Mouse (Mus musculus) ES-E14 (cell line): ENCODE measurements at regions not wholly inside any gene's neighbourhood (a gene's known extent, or its start where the extent isn't known, plus 50 kb on each side); places are given as distances from the start of the nearest gene placed in this dataset.

ENCODE experiments used
- CHD2 ChIP-seq: IDR thresholded peaks from 2 replicates; pipeline ENCODE4 v1.6.1; 2014; ENCODE audit warnings: mild to moderate bottlenecking, low read depth, low read length, inconsistent platforms
- HCFC1 ChIP-seq: IDR thresholded peaks from 2 replicates; pipeline ENCODE4 v1.6.1; 2012; ENCODE audit warnings: low read length, inconsistent platforms, borderline replicate concordance; ENCODE audit not compliant: insufficient read depth
- MAFK ChIP-seq: IDR thresholded peaks from 2 replicates; pipeline ENCODE4 v1.6.1; 2014; ENCODE audit warnings: mild to moderate bottlenecking, low read depth, low read length, inconsistent platforms; ENCODE audit not compliant: insufficient read depth
- ZC3H11A ChIP-seq: IDR thresholded peaks from 2 replicates; pipeline ENCODE4 v1.6.1; 2012; ENCODE audit warnings: low read depth, mild to moderate bottlenecking, inconsistent platforms, low read length, borderline replicate concordance
- ZNF384 ChIP-seq: IDR thresholded peaks from 2 replicates; pipeline ENCODE4 v1.6.1; 2012; ENCODE audit warnings: low read depth, low read length, inconsistent platforms

GRCm38 (mm10) chr9:41741500-41741899 is 382.6 kb downstream of the Sorl1 start:
- no peak for TF ChIP-seq CHD2
- no peak for TF ChIP-seq ZC3H11A
- TF ChIP-seq ZNF384: no peak
- no peak for TF ChIP-seq MAFK
- TF ChIP-seq HCFC1: no peak
